Mouse (Mus musculus) myocyte (in vitro differentiated cells): Measurements from ENCODE around the gene Smim26.

Experiments
- POLR2A ChIP-seq: IDR thresholded peaks from one replicate; pipeline ENCODE4 v1.6.1; 2011; ENCODE audit warnings: low read depth, mild to moderate bottlenecking, control low read depth, moderate library complexity; ENCODE audit not compliant: insufficient read length
- POLR2AphosphoS2 ChIP-seq: IDR thresholded peaks from one replicate; pipeline ENCODE4 v1.6.1; 2011; ENCODE audit warnings: low read depth, control low read depth; ENCODE audit not compliant: insufficient read length

DNA sequence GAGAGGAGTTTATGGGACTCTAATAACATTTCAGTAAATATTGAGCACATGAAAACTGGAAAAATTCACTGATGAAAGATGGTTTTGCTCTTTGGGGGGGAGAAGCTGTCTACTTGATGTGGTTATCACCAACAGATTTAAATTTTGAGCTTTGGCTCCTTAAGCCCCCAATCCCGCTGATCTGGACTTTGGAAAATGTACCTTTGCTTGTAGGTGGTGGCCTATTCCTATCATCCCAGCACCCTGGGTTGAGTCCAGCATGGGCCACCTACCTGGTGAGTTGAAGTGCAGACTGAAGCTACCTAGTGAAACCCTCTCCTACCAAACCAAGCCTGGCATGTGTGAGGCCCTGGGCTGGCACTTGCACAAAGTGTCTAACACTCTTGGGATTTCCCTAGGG lies 7.7 kb downstream of the Smim26 start:
- TF ChIP-seq POLR2A, result no peak
- no peak for TF ChIP-seq POLR2AphosphoS2
